Mouse (Mus musculus) midbrain, postnatal 0 days (tissue): ENCODE measurements around the gene Lrrc8d. TPM values are rescaled to one million over a fixed set of nuclear protein-coding genes. Genes with fewer than 3 reads are reported as not detected.

Source experiments
- ATAC-seq: fragments of 200-750 bp; cut with Nextera tagmentation; 2 replicates; pipeline ENCODE4 v1.8.0; 2017; ENCODE audit warnings: moderate number of reproducible peaks, mild to moderate bottlenecking, moderate TSS enrichment, moderate library complexity; ENCODE audit not compliant: low FRiP score
- DNase-seq: peaks from one replicate; pipeline ENCODE4 v3.0.0-alpha.2; 2015; ENCODE audit warnings: low spot score
- H3K27ac ChIP-seq: fragments of 300-500 bp; sonication (generic); 2 replicates; pipeline ENCODE4 v1.5.1; 2014; ENCODE audit warnings: low read depth, mild to moderate bottlenecking, low read length, mixed read lengths
- H3K27me3 ChIP-seq: fragments of 300-500 bp; sonication (generic); 2 replicates; pipeline ENCODE4 v1.6.1; 2014; ENCODE audit warnings: low read length, control low read depth, mixed read lengths; ENCODE audit not compliant: insufficient read depth
- H3K36me3 ChIP-seq: fragments of 300-500 bp; sonication (generic); 2 replicates; pipeline ENCODE4 v1.6.1; 2014; ENCODE audit warnings: low read length, control low read depth, mixed read lengths; ENCODE audit not compliant: insufficient read depth
- H3K4me1 ChIP-seq: fragments of 300-500 bp; sonication (generic); 2 replicates; pipeline ENCODE4 v1.6.1; 2014; ENCODE audit warnings: mild to moderate bottlenecking, control low read depth, antibody characterized with exemption, low read length, mixed read lengths; ENCODE audit not compliant: insufficient read depth
- H3K4me2 ChIP-seq: fragments of 300-500 bp; sonication (generic); 2 replicates; pipeline ENCODE4 v1.6.1; 2014; ENCODE audit warnings: low read depth, mild to moderate bottlenecking, low read length, mixed read lengths; ENCODE audit not compliant: poor library complexity, severe bottlenecking
- H3K4me3 ChIP-seq: fragments of 300-500 bp; sonication (generic); 2 replicates; pipeline ENCODE4 v1.5.1; 2014; ENCODE audit warnings: low read depth, mild to moderate bottlenecking, low read length, moderate library complexity
- H3K9ac ChIP-seq: fragments of 300-500 bp; sonication (generic); replicated peaks from 2 replicates; pipeline ENCODE4 v1.6.1; 2014; ENCODE audit warnings: mild to moderate bottlenecking, low read length, moderate library complexity, mixed read lengths; ENCODE audit not compliant: poor library complexity, severe bottlenecking
- H3K9me3 ChIP-seq: fragments of 300-500 bp; sonication (generic); 2 replicates; pipeline ENCODE4 v1.6.1; 2016; ENCODE audit warnings: low read length, control low read depth
- CTCF ChIP-seq: IDR thresholded peaks from 2 replicates; pipeline ENCODE4 v1.5.1; 2016; ENCODE audit warnings: antibody characterized with exemption, mild to moderate bottlenecking
- WGBS: fragments of 180-500 bp; shearing (Covaris S2); extraction: QIAGEN DNeasy Blood & Tissue Kit; methylation state at CpG from one replicate; pipeline ENCODE4 v1.1.7; 2014; 5-methylcytosine and 5-hydroxymethylcytosine counted together
- polyA plus RNA-seq: library from polyadenylated mRNA; unstranded; fragments of >200 nt; fragmentation: Nextera tagmentation; extraction: Ambion mirVana; gene quantifications from 2 replicates; pipeline ENCODE4 v1.2.1, GENCODE M21; 2015
- total RNA-seq: library from RNA; depleted of rRNA; stranded (reverse); fragments of >200 nt; gene quantifications from 2 replicates; pipeline ENCODE4 v1.2.3, GENCODE M21; 2014

Gene Lrrc8d
- total and polyA plus RNA-seq, 2 experiments from 2014 or later, result 18.5 to 30.4 TPM

- H3K9ac ChIP-seq, result no peak overlapping the region
- no peak overlapping the region for H3K4me2 ChIP-seq
- H3K27me3 ChIP-seq, result no peaks in the 10 kb centered on the region
Observed at GRCm38 (mm10) chr5:105661894-105662293, 37.9 kb upstream of the Lrrc8d start.

GRCm38 (mm10) chr5:105666930-105667329 is 32.8 kb upstream of the Lrrc8d start:
- DNase-seq (no peak), ATAC-seq (no peak)
- no peak for TF ChIP-seq CTCF
- H3K27ac ChIP-seq, result no peak overlapping the region
- no peak overlapping the region for H3K9ac ChIP-seq
- no peak overlapping the region for H3K4me3 ChIP-seq
- 94% methylated on average over 5 of the region's 5 CpGs for WGBS
- no peaks in the 10 kb centered on the region for H3K9me3 ChIP-seq
- H3K4me1 ChIP-seq, result no peaks in the 10 kb centered on the region
- H3K36me3 ChIP-seq, result no peaks in the 10 kb centered on the region
- no peak overlapping the region for H3K4me2 ChIP-seq
- H3K27me3 ChIP-seq, result no peaks in the 10 kb centered on the region

More at GRCm38 (mm10) chr5:105661894-105662293, 37.9 kb upstream of the Lrrc8d start:
- TF ChIP-seq CTCF, result no peak
- no peak overlapping the region for H3K27ac ChIP-seq
- H3K9me3 ChIP-seq, result no peaks in the 10 kb centered on the region
- H3K36me3 ChIP-seq, result no peaks in the 10 kb centered on the region
- no peak overlapping the region for H3K4me3 ChIP-seq
- 91% methylated on average over 5 of the region's 5 CpGs for WGBS
- ATAC-seq (no peak), DNase-seq (no peak)
- H3K4me1 ChIP-seq, result no peaks in the 10 kb centered on the region

- Histone ChIP-seq H3K4me3 (no peak overlapping the region), H3K4me2 (no peak overlapping the region), H3K9ac (no peak overlapping the region), H3K4me1 (no peaks in the 10 kb centered on the region), H3K27ac (no peak overlapping the region), H3K27me3 (no peaks in the 10 kb centered on the region), H3K9me3 (no peaks in the 10 kb centered on the region), H3K36me3 (no peaks in the 10 kb centered on the region)
- TF ChIP-seq CTCF, result no peak
- DNase-seq, result no peak
- no peak for ATAC-seq
- WGBS, result 95% methylated on average over 6 of the region's 6 CpGs
Observed at GRCm38 (mm10) chr5:105667411-105667810, 32.4 kb upstream of the Lrrc8d start.

GRCm38 (mm10) chr5:105669086-105669485 is 30.7 kb upstream of the Lrrc8d start:
- Histone ChIP-seq H3K9me3 (no peaks in the 10 kb centered on the region), H3K27ac (no peak overlapping the region), H3K27me3 (no peaks in the 10 kb centered on the region), H3K36me3 (no peaks in the 10 kb centered on the region), H3K9ac (no peak overlapping the region), H3K4me3 (no peak overlapping the region), H3K4me2 (no peak overlapping the region), H3K4me1 (no peaks in the 10 kb centered on the region)
- ATAC-seq (no peak), DNase-seq (no peak)
- TF ChIP-seq CTCF, result no peak
- WGBS, result 92% methylated on average over 2 of the region's 2 CpGs

GRCm38 (mm10) chr5:105669508-105670353 is 30.0 kb upstream of the Lrrc8d start:
- DNase-seq (no peak), ATAC-seq (no peak)
- no peaks in the 10 kb centered on the region for H3K36me3 ChIP-seq
- H3K27ac ChIP-seq, result no peak overlapping the region
- H3K4me3 ChIP-seq, result no peak overlapping the region
- no peak overlapping the region for H3K9ac ChIP-seq
- 77% methylated on average over 10 of the region's 10 CpGs for WGBS
- TF ChIP-seq CTCF, result no peak
- H3K4me1 ChIP-seq, result no peaks in the 10 kb centered on the region
- no peaks in the 10 kb centered on the region for H3K27me3 ChIP-seq
- H3K9me3 ChIP-seq, result no peaks in the 10 kb centered on the region
- H3K4me2 ChIP-seq, result no peak overlapping the region

GRCm38 (mm10) chr5:105672332-105672731 is 27.4 kb upstream of the Lrrc8d start:
- no peak for DNase-seq
- WGBS, result 73% methylated on average over 4 of the region's 4 CpGs
- no peak for ATAC-seq
- Histone ChIP-seq H3K27me3 (no peaks in the 10 kb centered on the region), H3K4me1 (no peaks in the 10 kb centered on the region), H3K9ac (no peak overlapping the region), H3K4me3 (no peak overlapping the region), H3K36me3 (no peaks in the 10 kb centered on the region), H3K27ac (no peak overlapping the region), H3K9me3 (no peaks in the 10 kb centered on the region), H3K4me2 (no peak overlapping the region)
- TF ChIP-seq CTCF, result no peak
